Mouse (Mus musculus) layer of hippocampus, postnatal 36 days (tissue): ENCODE measurements at regions not wholly inside any gene's neighbourhood (a gene's known extent, or its start where the extent isn't known, plus 50 kb on each side); places are given as distances from the start of the nearest gene placed in this dataset.

ENCODE experiments used
- DNase-seq, 2 experiments: peaks; one replicate each; pipeline ENCODE4 v3.0.0; 2022

- DNase-seq = no peak
Measured at GRCm38 (mm10) chr7:58151713-58152112, 504.3 kb upstream of the Atp10a start.

- DNase-seq = peak in 1 of 2 experiments; percentile 4
Measured at GRCm38 (mm10) chr7:58184913-58185312, 471.1 kb upstream of the Atp10a start.

- DNase-seq = no peak
Measured at GRCm38 (mm10) chr7:58217726-58218125, 438.2 kb upstream of the Atp10a start.

GRCm38 (mm10) chr7:58224727-58225126, 431.2 kb upstream of the Atp10a start:
- no peak for DNase-seq

- peak in 1 of 2 experiments; percentile 4 for DNase-seq
Measured at GRCm38 (mm10) chr7:58225713-58226112, 430.3 kb upstream of the Atp10a start.

GRCm38 (mm10) chr7:58230162-58230681, 425.7 kb upstream of the Atp10a start:
- DNase-seq = no peak

GRCm38 (mm10) chr7:58230943-58231342, 425.0 kb upstream of the Atp10a start:
- DNase-seq = no peak

GRCm38 (mm10) chr7:58247261-58247660, 408.7 kb upstream of the Atp10a start:
- peak; percentile 51 to 72 for DNase-seq
